Comparison of ENCODE assay signal across 25 mouse cellular contexts in genomic region chr14:33374089-33374488, GRCm38 (mm10).
DNase-seq lines count a peak whose midpoint lies in the region; ATAC-seq and TF ChIP-seq lines count a peak whose summit lies in the region.
"Had no signal": no experiment of that assay in that cellular context is flagged by ENCODE, and none has a peak within 500 bp of the region (broad histone marks: within the 10 kb centered on the region; RNA-seq: fewer than 3 reads in every experiment).

No protein-coding gene starts in this region.

- no peak overlapping the region for H3K4me2 ChIP-seq in liver, embryonic 12.5 days
- H3K4me2 ChIP-seq in lung, embryonic 16.5 days (ENCODE audit: low read depth, low read length), result no peak overlapping the region
- H3K4me2 ChIP-seq in liver, embryonic 15.5 days, result no peak overlapping the region
- H3K4me2 ChIP-seq in midbrain, embryonic 11.5 days, result no peak overlapping the region
- H3K4me2 ChIP-seq: embryonic facial prominence, embryonic 12.5 days; embryonic facial prominence, embryonic 15.5 days; heart, embryonic 11.5 days; hindbrain, embryonic 13.5 days had no signal

- DNase-seq in liver, adult 2 months (ENCODE audit: extremely low read depth, low read depth, low spot score), result peak; percentile 79
- DNase-seq in lung, adult 18-20 months, result no peak
- DNase-seq in heart, postnatal 25 days (ENCODE audit: low spot score), result no peak
- no peak for DNase-seq in midbrain, embryonic 11.5 days (ENCODE audit: low spot score, missing footprints)
- DNase-seq: adrenal gland, adult 2 months; adrenal gland, postnatal 14 days; cerebellum, adult 11 months; cerebellum, adult 2 months; cerebellum, adult 9-11 months; cerebellum, postnatal 25 days; forebrain, postnatal 0 days; gastrocnemius, adult 2 months; gastrocnemius, postnatal 14 days; heart, adult 11 months; heart, postnatal 36 days had no signal

- ATAC-seq in liver, embryonic 12.5 days, result no peak
- peak; percentile 13; the same call in 1 of the 2 replicates for ATAC-seq in lung, embryonic 16.5 days (ENCODE audit: low read depth)
- ATAC-seq in liver, embryonic 15.5 days (ENCODE audit: insufficient read depth), result peak; percentile 55
- ATAC-seq in midbrain, embryonic 11.5 days (ENCODE audit: low FRiP score), result no peak
- ATAC-seq: forebrain, embryonic 14.5 days; forebrain, postnatal 0 days; Patski had no signal

- H3K27me3 ChIP-seq in liver, adult 2 months (ENCODE audit: control insufficient read depth, insufficient read depth, low read length), result no peaks in the 10 kb centered on the region
- no peaks in the 10 kb centered on the region; the same call in 1 of the 2 replicates for H3K27me3 ChIP-seq in liver, embryonic 12.5 days (replicated peaks)
- H3K27me3 ChIP-seq in lung, embryonic 16.5 days (ENCODE audit: control insufficient read depth, insufficient read depth, low read depth, low read length), result no peaks in the 10 kb centered on the region
- H3K27me3 ChIP-seq in liver, embryonic 15.5 days, result no peaks in the 10 kb centered on the region
- no peaks in the 10 kb centered on the region for H3K27me3 ChIP-seq in midbrain, embryonic 11.5 days (ENCODE audit: control insufficient read depth, insufficient read depth, low read length)
- H3K27me3 ChIP-seq: embryonic facial prominence, embryonic 12.5 days; embryonic facial prominence, embryonic 15.5 days; hindbrain, embryonic 13.5 days; Patski had no signal

- H3K9me3 ChIP-seq in liver, embryonic 12.5 days (replicated peaks), result no peaks in the 10 kb centered on the region
- H3K9me3 ChIP-seq in lung, embryonic 16.5 days (ENCODE audit: control insufficient read depth, low read length), result no peaks in the 10 kb centered on the region
- H3K9me3 ChIP-seq in liver, embryonic 15.5 days (replicated peaks), result no peaks in the 10 kb centered on the region
- H3K9me3 ChIP-seq in midbrain, embryonic 11.5 days (ENCODE audit: control insufficient read depth, low read length), result no peaks in the 10 kb centered on the region
- H3K9me3 ChIP-seq: embryonic facial prominence, embryonic 12.5 days; embryonic facial prominence, embryonic 15.5 days; hindbrain, embryonic 10.5 days; hindbrain, embryonic 13.5 days had no signal

- intact Hi-C loops in heart, postnatal 25 days (cut with DNase I), result loop anchor here (5.0 kb wide), 1 partner anchor 162 kb away; the partner anchor contains the start of gene Arhgap22

- H3K27ac ChIP-seq in liver, adult 2 months (replicated peaks; ENCODE audit: insufficient read depth, low read depth, low read length), result peak overlapping the region; percentile 36; the same call in 1 of the 2 replicates
- H3K27ac ChIP-seq in liver, embryonic 12.5 days, result no peak overlapping the region
- H3K27ac ChIP-seq in lung, embryonic 16.5 days (ENCODE audit: low read length), result no peak overlapping the region
- peak overlapping the region; percentile 14; the same call in 1 of the 2 replicates for H3K27ac ChIP-seq in liver, embryonic 15.5 days (replicated peaks)
- no peak overlapping the region for H3K27ac ChIP-seq in midbrain, embryonic 11.5 days (ENCODE audit: low read depth, low read length)
- H3K27ac ChIP-seq: embryonic facial prominence, embryonic 12.5 days; embryonic facial prominence, embryonic 15.5 days; gastrocnemius, adult 2 months; hindbrain, embryonic 10.5 days; hindbrain, embryonic 13.5 days had no signal

- H3K36me3 ChIP-seq in liver, adult 2 months (ENCODE audit: control insufficient read depth, insufficient read depth, low read length), result no peaks in the 10 kb centered on the region
- H3K36me3 ChIP-seq in liver, embryonic 12.5 days, result peaks cover 4% of the 10 kb centered on the region; the same call in 1 of the 2 replicates
- no peaks in the 10 kb centered on the region for H3K36me3 ChIP-seq in lung, embryonic 16.5 days (ENCODE audit: control insufficient read depth, insufficient read depth, low read length)
- no peaks in the 10 kb centered on the region for H3K36me3 ChIP-seq in liver, embryonic 15.5 days (replicated peaks)
- H3K36me3 ChIP-seq in midbrain, embryonic 11.5 days (ENCODE audit: control insufficient read depth, insufficient read depth, low read length), result no peaks in the 10 kb centered on the region

- 25% methylated on average over 1 of the region's 1 CpGs for WGBS in liver, adult 2 months
- WGBS in liver, embryonic 12.5 days (ENCODE audit: insufficient replicate concordance), result 79% methylated on average over 1 of the region's 1 CpGs
- WGBS in lung, embryonic 16.5 days, result 28% methylated on average over 1 of the region's 1 CpGs
- WGBS in liver, embryonic 15.5 days (ENCODE audit: insufficient replicate concordance), result 50% methylated on average over 1 of the region's 1 CpGs
- 86% methylated on average over 1 of the region's 1 CpGs for WGBS in midbrain, embryonic 11.5 days

- H3K79me2 ChIP-seq in liver, adult 2 months (ENCODE audit: control insufficient read depth, insufficient read depth, low read length), result no peaks in the 10 kb centered on the region

- no peak for TF ChIP-seq CTCF in liver, adult 2 months (IDR thresholded peaks at IDR 0.05; ENCODE audit: low read depth, low read length)

- TF ChIP-seq POLR2A in liver, adult 2 months (IDR thresholded peaks at IDR 0.05; ENCODE audit: extremely low read depth, insufficient read depth, low read length), result no peak

- H3K4me3 ChIP-seq in liver, adult 2 months (ENCODE audit: insufficient read depth, low read depth, low read length), result no peak overlapping the region
- no peak overlapping the region for H3K4me3 ChIP-seq in liver, embryonic 12.5 days
- no peak overlapping the region for H3K4me3 ChIP-seq in lung, embryonic 16.5 days (ENCODE audit: low read length)
- H3K4me3 ChIP-seq in liver, embryonic 15.5 days (replicated peaks), result no peak overlapping the region
- no peak overlapping the region for H3K4me3 ChIP-seq in midbrain, embryonic 11.5 days (ENCODE audit: low read depth, low read length)
- H3K4me3 ChIP-seq: embryonic facial prominence, embryonic 12.5 days; embryonic facial prominence, embryonic 15.5 days; gastrocnemius, adult 2 months; hindbrain, embryonic 10.5 days; hindbrain, embryonic 13.5 days had no signal

- H3K4me1 ChIP-seq in liver, adult 2 months (ENCODE audit: control insufficient read depth, insufficient read depth, low read length), result peaks cover 3% of the 10 kb centered on the region
- peaks cover 16% of the 10 kb centered on the region for H3K4me1 ChIP-seq in liver, embryonic 12.5 days
- H3K4me1 ChIP-seq in lung, embryonic 16.5 days (replicated peaks; ENCODE audit: control insufficient read depth, insufficient read depth, low read length), result no peaks in the 10 kb centered on the region; the same call in 1 of the 2 replicates
- H3K4me1 ChIP-seq in liver, embryonic 15.5 days (replicated peaks), result peaks cover 12% of the 10 kb centered on the region; the same call in 1 of the 2 replicates
- H3K4me1 ChIP-seq in midbrain, embryonic 11.5 days (ENCODE audit: control insufficient read depth, insufficient read depth, low read length), result 0 out of 2 replicates have a peak, but pooled peaks cover 4% of the 10 kb centered on the region

- no peak overlapping the region for H3K9ac ChIP-seq in liver, adult 2 months (ENCODE audit: low read depth, low read length)
- no peak overlapping the region for H3K9ac ChIP-seq in liver, embryonic 12.5 days
- H3K9ac ChIP-seq in lung, embryonic 16.5 days (ENCODE audit: low read length), result no peak overlapping the region
- no peak overlapping the region for H3K9ac ChIP-seq in liver, embryonic 15.5 days
- H3K9ac ChIP-seq in midbrain, embryonic 11.5 days (ENCODE audit: low read length), result no peak overlapping the region
- H3K9ac ChIP-seq: embryonic facial prominence, embryonic 12.5 days; embryonic facial prominence, embryonic 15.5 days; forebrain, postnatal 0 days; hindbrain, embryonic 13.5 days had no signal

Comparison
In these comparisons a context has a peak if more than half of its experiments do, and no peak if none do; other contexts are left out.
1. H3K27ac ChIP-seq: peak in liver, adult 2 months (single experiment) and liver, embryonic 15.5 days (single experiment); none in liver, embryonic 12.5 days (single experiment), lung, embryonic 16.5 days (single experiment) and midbrain, embryonic 11.5 days (single experiment).
2. ATAC-seq: peak in lung, embryonic 16.5 days (single experiment) and liver, embryonic 15.5 days (single experiment); none in liver, embryonic 12.5 days (single experiment) and midbrain, embryonic 11.5 days (single experiment).